Mouse (Mus musculus): ENCODE results near the gene Pate2.
"Not testable (repeated sequence)": the region's sequence is repeated elsewhere in the genome, so short reads cannot be mapped to it uniquely, and the experiment has no call there.

Gene Pate2

GRCm38 (mm10) chr9:35556494-35557102, 13.5 kb upstream of the Pate2 start:
- DNase-seq (ENCODE audit: low read depth, low spot score) = no peak

GRCm38 (mm10) chr9:35558257-35559008, 11.7 kb upstream of the Pate2 start, which contains the start of the genes Ddx25 and Pus3:
Gene Ddx25, minus strand, starts transcription at chr9:35558528.
Gene Pus3, plus strand, starts transcription at chr9:35558595.
- DNase-seq (ENCODE audit: low read depth, low spot score) = no peak

GRCm38 (mm10) chr9:35559009-35559890, 10.8 kb upstream of the Pate2 start:
- peak; percentile 86 for DNase-seq (ENCODE audit: low read depth, low spot score)

- no peak for DNase-seq (ENCODE audit: low read depth, low spot score)
Observed at GRCm38 (mm10) chr9:35561076-35561475, 9.0 kb upstream of the Pate2 start.

GRCm38 (mm10) chr9:35561583-35561982, 8.5 kb upstream of the Pate2 start:
- DNase-seq (ENCODE audit: low read depth, low spot score) = no peak

GRCm38 (mm10) chr9:35564536-35565240, 5.4 kb upstream of the Pate2 start:
- no peak for DNase-seq (ENCODE audit: low read depth, low spot score)

GRCm38 (mm10) chr9:35567995-35568394, 2.1 kb upstream of the Pate2 start:
- DNase-seq (ENCODE audit: low read depth, low spot score) = no peak

- no peak for DNase-seq (ENCODE audit: low read depth, low spot score)
Observed at GRCm38 (mm10) chr9:35570663-35571062, 579 bp downstream of the Pate2 start.

GRCm38 (mm10) chr9:35574416-35574815, 4.3 kb downstream of the Pate2 start:
- DNase-seq (ENCODE audit: low read depth, low spot score) = no peak

GRCm38 (mm10) chr9:35587674-35588073, 17.6 kb downstream of the Pate2 start:
- DNase-seq (ENCODE audit: low read depth, low spot score) = no peak

- peak; percentile 73 for DNase-seq (ENCODE audit: low read depth, low spot score)
Observed at GRCm38 (mm10) chr9:35592903-35593302, 22.8 kb downstream of the Pate2 start.

- DNase-seq (ENCODE audit: low read depth, low spot score) = no peak
Observed at GRCm38 (mm10) chr9:35607647-35608405, 37.7 kb downstream of the Pate2 start.

GRCm38 (mm10) chr9:35611841-35612240, 41.8 kb downstream of the Pate2 start, which contains the start of gene Pate4:
Gene Pate4, minus strand, starts transcription at chr9:35611941.
- no peak for DNase-seq (ENCODE audit: low read depth, low spot score)

- DNase-seq (ENCODE audit: low read depth, low spot score) = peak; percentile 43
Observed at GRCm38 (mm10) chr9:35614005-35614404, 43.9 kb downstream of the Pate2 start.

GRCm38 (mm10) chr9:35616784-35617183, 46.7 kb downstream of the Pate2 start:
- DNase-seq (ENCODE audit: low read depth, low spot score) = not testable (repeated sequence)

GRCm38 (mm10) chr9:35632981-35633380, 62.9 kb downstream of the Pate2 start:
- DNase-seq (ENCODE audit: low read depth, low spot score) = peak; percentile 57

GRCm38 (mm10) chr9:35648102-35648501, 78.0 kb downstream of the Pate2 start, which contains the start of gene Pate3:
Gene Pate3, minus strand, starts transcription at chr9:35648202.
- no peak for DNase-seq (ENCODE audit: low read depth, low spot score)

GRCm38 (mm10) chr9:35673557-35673956, 103.5 kb downstream of the Pate2 start:
- peak; percentile 39 for DNase-seq (ENCODE audit: low read depth, low spot score)

- DNase-seq (ENCODE audit: low read depth, low spot score) = peak; percentile 98
Observed at GRCm38 (mm10) chr9:35687013-35687412, 116.9 kb downstream of the Pate2 start, which contains the start of gene Pate1. Gene Pate1, minus strand, starts transcription at chr9:35687390.

- no peak for DNase-seq (ENCODE audit: low read depth, low spot score)
Observed at GRCm38 (mm10) chr9:35691924-35692323, 121.8 kb downstream of the Pate2 start.
